Mouse (Mus musculus): ENCODE data around the gene Il22ra1.
"Not testable (repeated sequence)": the region's sequence is repeated elsewhere in the genome, so short reads cannot be mapped to it uniquely, and the experiment has no call there.

Il22ra1 gene

GRCm38 (mm10) chr4:135727817-135728216, at the start of gene Il22ra1:
Il22ra1 (plus strand) TSS chr4:135728172.
- no peak for DNase-seq (ENCODE audit: low read depth, low spot score)

- no peak for DNase-seq (ENCODE audit: low read depth, low spot score)
Observed at GRCm38 (mm10) chr4:135679316-135679715, 48.7 kb upstream of the Il22ra1 start.

- no peak for DNase-seq (ENCODE audit: low read depth, low spot score)
Observed at GRCm38 (mm10) chr4:135681789-135682188, 46.2 kb upstream of the Il22ra1 start.

GRCm38 (mm10) chr4:135683553-135683952, 44.4 kb upstream of the Il22ra1 start:
- peak; percentile 48 for DNase-seq (ENCODE audit: low read depth, low spot score)

- DNase-seq (ENCODE audit: low read depth, low spot score) = peak; percentile 50
Observed at GRCm38 (mm10) chr4:135684731-135685130, 43.2 kb upstream of the Il22ra1 start.

GRCm38 (mm10) chr4:135685906-135686567, 41.9 kb upstream of the Il22ra1 start, which contains the start of gene Ifnlr1:
Ifnlr1 (plus strand) TSS chr4:135686287.
- peak; percentile 46 for DNase-seq (ENCODE audit: low read depth, low spot score)

- no peak for DNase-seq (ENCODE audit: low read depth, low spot score)
Observed at GRCm38 (mm10) chr4:135686568-135686953, 41.4 kb upstream of the Il22ra1 start.

- no peak for DNase-seq (ENCODE audit: low read depth, low spot score)
Observed at GRCm38 (mm10) chr4:135689797-135690196, 38.2 kb upstream of the Il22ra1 start.

- no peak for DNase-seq (ENCODE audit: low read depth, low spot score)
Observed at GRCm38 (mm10) chr4:135690241-135690640, 37.7 kb upstream of the Il22ra1 start.

GRCm38 (mm10) chr4:135692916-135693315, 35.1 kb upstream of the Il22ra1 start:
- DNase-seq (ENCODE audit: low read depth, low spot score) = no peak

GRCm38 (mm10) chr4:135698498-135698897, 29.5 kb upstream of the Il22ra1 start:
- DNase-seq (ENCODE audit: low read depth, low spot score) = no peak

GRCm38 (mm10) chr4:135703497-135703896, 24.5 kb upstream of the Il22ra1 start:
- no peak for DNase-seq (ENCODE audit: low read depth, low spot score)

GRCm38 (mm10) chr4:135704016-135704415, 24.0 kb upstream of the Il22ra1 start:
- DNase-seq (ENCODE audit: low read depth, low spot score) = no peak

- no peak for DNase-seq (ENCODE audit: low read depth, low spot score)
Observed at GRCm38 (mm10) chr4:135706045-135706444, 21.9 kb upstream of the Il22ra1 start.

GRCm38 (mm10) chr4:135709072-135709564, 18.9 kb upstream of the Il22ra1 start:
- peak; percentile 73 for DNase-seq (ENCODE audit: low read depth, low spot score)

GRCm38 (mm10) chr4:135709621-135710020, 18.4 kb upstream of the Il22ra1 start:
- DNase-seq (ENCODE audit: low read depth, low spot score) = no peak

- no peak for DNase-seq (ENCODE audit: low read depth, low spot score)
Observed at GRCm38 (mm10) chr4:135710392-135710791, 17.6 kb upstream of the Il22ra1 start.

GRCm38 (mm10) chr4:135714776-135715175, 13.2 kb upstream of the Il22ra1 start:
- no peak for DNase-seq (ENCODE audit: low read depth, low spot score)

- not testable (repeated sequence) for DNase-seq (ENCODE audit: low read depth, low spot score)
Observed at GRCm38 (mm10) chr4:135716438-135716837, 11.5 kb upstream of the Il22ra1 start.

GRCm38 (mm10) chr4:135722540-135723290, 5.3 kb upstream of the Il22ra1 start:
- DNase-seq (ENCODE audit: low read depth, low spot score) = no peak

GRCm38 (mm10) chr4:135726416-135726815, 1.6 kb upstream of the Il22ra1 start:
- DNase-seq (ENCODE audit: low read depth, low spot score) = no peak

GRCm38 (mm10) chr4:135730204-135730603, 2.2 kb downstream of the Il22ra1 start:
- no peak for DNase-seq (ENCODE audit: low read depth, low spot score)

- no peak for DNase-seq (ENCODE audit: low read depth, low spot score)
Observed at GRCm38 (mm10) chr4:135730951-135731350, 3.0 kb downstream of the Il22ra1 start.
